Mouse (Mus musculus): ENCODE data around the gene Med12. TPM values are rescaled to one million over a fixed set of nuclear protein-coding genes. Genes with fewer than 3 reads are reported as not detected.
A peak's percentile ranks its signal among the peaks of the same experiment; 100 is the strongest.

Med12 gene
- total and polyA plus RNA-seq, 2 experiments from 2014 or later: 19.0 to 64.9 TPM

GRCm38 (mm10) chrX:101263892-101264291 lies 9.9 kb upstream of the Med12 start, which contains the start of gene Gm614:
Gm614 (minus strand) TSS chrX:101263992.
- H3K4me1 ChIP-seq (ENCODE audit: insufficient read depth, low read length): no peaks in the 10 kb centered on the region
- H3K9ac ChIP-seq (replicated peaks; ENCODE audit: low read length): no peak within 1 kb of the TSS
- no peak within 1 kb of the TSS for H3K4me3 ChIP-seq (ENCODE audit: low read length)
- TF ChIP-seq CTCF (IDR thresholded peaks at IDR 0.05; ENCODE audit: low read depth): no peak
- H3K36me3 ChIP-seq (ENCODE audit: insufficient read depth, low read length): no peaks in the 10 kb centered on the region
- H3K9me3 ChIP-seq (ENCODE audit: low read length): no peaks in the 10 kb centered on the region
- H3K4me2 ChIP-seq (ENCODE audit: low read depth, low read length): no peak within 1 kb of the TSS
- DNase-seq (ENCODE audit: low spot score): no peak
- 68% methylated on average over 1 of the region's 1 CpGs for WGBS
- H3K27me3 ChIP-seq (ENCODE audit: insufficient read depth, low read length): no peaks in the 10 kb centered on the region
- no peak for ATAC-seq
- H3K27ac ChIP-seq: no peak within 1 kb of the TSS

GRCm38 (mm10) chrX:101266631-101267030 lies 7.2 kb upstream of the Med12 start:
- no peaks in the 10 kb centered on the region for H3K9me3 ChIP-seq (ENCODE audit: low read length)
- H3K27ac ChIP-seq: no peak overlapping the region
- no peak for DNase-seq (ENCODE audit: low spot score)
- no peak overlapping the region for H3K4me3 ChIP-seq (ENCODE audit: low read length)
- no peaks in the 10 kb centered on the region for H3K4me1 ChIP-seq (ENCODE audit: insufficient read depth, low read length)
- H3K36me3 ChIP-seq (ENCODE audit: insufficient read depth, low read length): no peaks in the 10 kb centered on the region
- 91% methylated on average over 6 of the region's 6 CpGs for WGBS
- no peak for TF ChIP-seq CTCF (IDR thresholded peaks at IDR 0.05; ENCODE audit: low read depth)
- no peak overlapping the region for H3K4me2 ChIP-seq (ENCODE audit: low read depth, low read length)
- ATAC-seq: no peak
- H3K9ac ChIP-seq (replicated peaks; ENCODE audit: low read length): no peak overlapping the region
- H3K27me3 ChIP-seq (ENCODE audit: insufficient read depth, low read length): no peaks in the 10 kb centered on the region

- Histone ChIP-seq H3K4me2 (ENCODE audit: low read depth, low read length) (no peak within 1 kb of the TSS), H3K27me3 (ENCODE audit: insufficient read depth, low read length) (no peaks in the 10 kb centered on the region), H3K27ac (no peak within 1 kb of the TSS), H3K36me3 (ENCODE audit: insufficient read depth, low read length) (no peaks in the 10 kb centered on the region), H3K9ac (replicated peaks; ENCODE audit: low read length) (no peak within 1 kb of the TSS), H3K4me1 (ENCODE audit: insufficient read depth, low read length) (no peaks in the 10 kb centered on the region), H3K4me3 (ENCODE audit: low read length) (no peak within 1 kb of the TSS), H3K9me3 (ENCODE audit: low read length) (no peaks in the 10 kb centered on the region)
- no peak for TF ChIP-seq CTCF (IDR thresholded peaks at IDR 0.05; ENCODE audit: low read depth)
- WGBS: 71% methylated on average over 5 of the region's 5 CpGs
- ATAC-seq (no peak), DNase-seq (ENCODE audit: low spot score) (no peak)
Observed at GRCm38 (mm10) chrX:101268025-101268754, 5.6 kb upstream of the Med12 start, which contains the start of gene Il2rg. Il2rg (minus strand) TSS chrX:101268255.

GRCm38 (mm10) chrX:101268755-101269124 lies 5.1 kb upstream of the Med12 start, which contains the start of gene Gm20489:
Gm20489 (minus strand) TSS chrX:101269023.
- no peak for ATAC-seq
- Histone ChIP-seq H3K9me3 (ENCODE audit: low read length) (no peaks in the 10 kb centered on the region), H3K4me1 (ENCODE audit: insufficient read depth, low read length) (no peaks in the 10 kb centered on the region), H3K27ac (no peak within 1 kb of the TSS), H3K4me2 (ENCODE audit: low read depth, low read length) (no peak within 1 kb of the TSS), H3K9ac (replicated peaks; ENCODE audit: low read length) (no peak within 1 kb of the TSS), H3K36me3 (ENCODE audit: insufficient read depth, low read length) (no peaks in the 10 kb centered on the region), H3K27me3 (ENCODE audit: insufficient read depth, low read length) (no peaks in the 10 kb centered on the region), H3K4me3 (ENCODE audit: low read length) (no peak within 1 kb of the TSS)
- DNase-seq (ENCODE audit: low spot score): no peak
- WGBS: 56% methylated on average over 3 of the region's 3 CpGs
- TF ChIP-seq CTCF (IDR thresholded peaks at IDR 0.05; ENCODE audit: low read depth): no peak

DNA sequence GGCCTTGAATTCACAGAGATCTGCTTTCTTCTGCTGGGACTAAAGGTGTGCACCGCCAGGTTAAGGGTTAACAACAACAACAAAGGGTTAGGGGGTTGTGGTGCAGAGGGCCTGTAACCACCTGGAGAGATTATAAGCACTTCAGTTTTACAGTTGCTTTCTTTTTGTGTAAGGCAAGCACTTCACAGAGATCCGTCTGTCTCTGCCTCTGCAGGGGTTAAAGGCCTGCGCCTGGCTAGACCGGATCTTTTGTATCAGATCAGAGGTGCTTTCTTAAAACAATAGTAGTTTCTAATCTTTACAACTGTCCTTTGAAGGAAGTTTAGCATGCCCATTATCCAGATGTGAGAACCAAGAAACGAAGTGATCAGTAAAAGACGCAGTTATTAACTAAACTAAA lies 420 bp upstream of the Med12 start:
- WGBS: 31% methylated on average over 6 of the region's 6 CpGs
- H3K9me3 ChIP-seq (ENCODE audit: low read length): no peaks in the 10 kb centered on the region
- ATAC-seq (no peak), DNase-seq (ENCODE audit: low spot score) (no peak)
- H3K4me1 ChIP-seq (ENCODE audit: insufficient read depth, low read length): no peaks in the 10 kb centered on the region
- no peaks in the 10 kb centered on the region for H3K27me3 ChIP-seq (ENCODE audit: insufficient read depth, low read length)
- no peaks in the 10 kb centered on the region for H3K36me3 ChIP-seq (ENCODE audit: insufficient read depth, low read length)
- H3K27ac ChIP-seq: peak overlapping the region; percentile 73; the same call in 1 of the 2 replicates
- peak overlapping the region; percentile 49 for H3K4me3 ChIP-seq (ENCODE audit: low read length)
- peak overlapping the region; percentile 59 for H3K4me2 ChIP-seq (ENCODE audit: low read depth, low read length)
- TF ChIP-seq CTCF (IDR thresholded peaks at IDR 0.05; ENCODE audit: low read depth): no peak
- peak overlapping the region; percentile 62 for H3K9ac ChIP-seq (replicated peaks; ENCODE audit: low read length)

DNA sequence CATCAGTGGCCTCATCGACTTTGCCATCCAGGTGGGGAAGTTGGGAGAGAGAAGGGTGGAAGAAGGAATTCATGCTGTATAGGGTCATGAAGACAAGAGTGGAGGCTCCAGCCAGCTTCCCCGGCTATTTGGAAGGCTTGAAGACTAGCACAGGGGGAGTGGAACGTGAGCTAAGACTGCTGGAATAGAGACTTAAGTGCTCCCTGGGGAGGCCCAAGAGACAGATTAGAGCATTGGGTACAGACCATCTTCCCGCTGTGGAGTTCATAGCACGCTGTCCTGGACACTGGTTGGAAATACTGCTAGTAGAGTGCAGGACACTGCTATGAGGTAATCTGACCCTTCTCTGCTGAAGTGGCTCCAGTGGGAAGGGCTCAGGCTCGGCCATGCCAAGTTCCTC lies 9.0 kb downstream of the Med12 start:
- ATAC-seq (no peak), DNase-seq (ENCODE audit: low spot score) (no peak)
- WGBS: 74% methylated on average over 6 of the region's 6 CpGs
- Histone ChIP-seq H3K4me2 (ENCODE audit: low read depth, low read length) (no peak overlapping the region), H3K4me3 (ENCODE audit: low read length) (no peak overlapping the region), H3K9me3 (ENCODE audit: low read length) (no peaks in the 10 kb centered on the region), H3K27me3 (ENCODE audit: insufficient read depth, low read length) (no peaks in the 10 kb centered on the region), H3K4me1 (ENCODE audit: insufficient read depth, low read length) (no peaks in the 10 kb centered on the region), H3K36me3 (ENCODE audit: insufficient read depth, low read length) (peaks cover 8% of the 10 kb centered on the region; the same call in 1 of the 2 replicates), H3K9ac (replicated peaks; ENCODE audit: low read length) (no peak overlapping the region), H3K27ac (no peak overlapping the region)
- no peak for TF ChIP-seq CTCF (IDR thresholded peaks at IDR 0.05; ENCODE audit: low read depth)

GRCm38 (mm10) chrX:101285534-101285933 lies 11.7 kb downstream of the Med12 start:
- no peaks in the 10 kb centered on the region for H3K27me3 ChIP-seq (ENCODE audit: insufficient read depth, low read length)
- 25% methylated on average over 6 of the region's 6 CpGs for WGBS
- H3K9ac ChIP-seq (replicated peaks; ENCODE audit: low read length): no peak overlapping the region
- no peaks in the 10 kb centered on the region for H3K9me3 ChIP-seq (ENCODE audit: low read length)
- no peak overlapping the region for H3K27ac ChIP-seq
- no peak overlapping the region for H3K4me3 ChIP-seq (ENCODE audit: low read length)
- ATAC-seq (peak; percentile 49; the same call in 1 of the 2 replicates), DNase-seq (ENCODE audit: low spot score) (peak; percentile 64)
- no peaks in the 10 kb centered on the region for H3K4me1 ChIP-seq (ENCODE audit: insufficient read depth, low read length)
- peak; percentile 79 for TF ChIP-seq CTCF (IDR thresholded peaks at IDR 0.05; ENCODE audit: low read depth)
- H3K36me3 ChIP-seq (ENCODE audit: insufficient read depth, low read length): peaks cover 16% of the 10 kb centered on the region; the same call in 1 of the 2 replicates
- no peak overlapping the region for H3K4me2 ChIP-seq (ENCODE audit: low read depth, low read length)
